Mouse (Mus musculus) midbrain, embryonic 11.5 days (tissue): ENCODE measurements at regions not wholly inside any gene's neighbourhood (a gene's known extent, or its start where the extent isn't known, plus 50 kb on each side); places are given as distances from the start of the nearest gene placed in this dataset.
A peak's percentile ranks its signal among the peaks of the same experiment; 100 is the strongest.
"Not testable (repeated sequence)": the region's sequence is repeated elsewhere in the genome, so short reads cannot be mapped to it uniquely, and the experiment has no call there.

Experiments
- ATAC-seq: fragments of 200-750 bp; cut with Nextera tagmentation; 2 replicates; pipeline ENCODE4 v1.8.0; 2017; ENCODE audit warnings: moderate TSS enrichment, moderate library complexity; ENCODE audit not compliant: low FRiP score
- DNase-seq: peaks from one replicate; pipeline ENCODE4 v3.0.0; 2015; ENCODE audit warnings: low spot score; ENCODE audit errors: missing footprints
- H3K27ac ChIP-seq: fragments of 300-500 bp; sonication (generic); 2 replicates; pipeline ENCODE4 v1.5.1; 2014; ENCODE audit warnings: low read depth, low read length
- H3K27me3 ChIP-seq: fragments of 300-500 bp; sonication (generic); 2 replicates; pipeline ENCODE4 v1.6.1; 2014; ENCODE audit warnings: mild to moderate bottlenecking, low read length, moderate library complexity, mixed read lengths; ENCODE audit not compliant: control insufficient read depth, insufficient read depth
- H3K36me3 ChIP-seq: fragments of 300-500 bp; sonication (generic); 2 replicates; pipeline ENCODE4 v1.6.1; 2014; ENCODE audit warnings: mild to moderate bottlenecking, low read length, moderate library complexity, mixed read lengths; ENCODE audit not compliant: control insufficient read depth, insufficient read depth
- H3K4me1 ChIP-seq: fragments of 300-500 bp; sonication (generic); 2 replicates; pipeline ENCODE4 v1.6.1; 2014; ENCODE audit warnings: low read length; ENCODE audit not compliant: control insufficient read depth, insufficient read depth
- H3K4me2 ChIP-seq: fragments of 300-500 bp; sonication (generic); 2 replicates; pipeline ENCODE4 v1.6.1; 2014; ENCODE audit warnings: mild to moderate bottlenecking, moderate library complexity
- H3K4me3 ChIP-seq: fragments of 300-500 bp; sonication (generic); 2 replicates; pipeline ENCODE4 v1.5.1; 2014; ENCODE audit warnings: low read depth, low read length
- H3K9ac ChIP-seq: fragments of 300-500 bp; sonication (generic); 2 replicates; pipeline ENCODE4 v1.6.1; 2014; ENCODE audit warnings: low read length
- H3K9me3 ChIP-seq: fragments of 300-500 bp; sonication (generic); 2 replicates; pipeline ENCODE4 v1.6.1; 2016; ENCODE audit warnings: low read length; ENCODE audit not compliant: control insufficient read depth
- WGBS: fragments of 180-500 bp; shearing (Covaris S2); extraction: QIAGEN DNeasy Blood & Tissue Kit; methylation state at CpG from one replicate; pipeline ENCODE4 v1.1.7; 2014; 5-methylcytosine and 5-hydroxymethylcytosine counted together

DNA sequence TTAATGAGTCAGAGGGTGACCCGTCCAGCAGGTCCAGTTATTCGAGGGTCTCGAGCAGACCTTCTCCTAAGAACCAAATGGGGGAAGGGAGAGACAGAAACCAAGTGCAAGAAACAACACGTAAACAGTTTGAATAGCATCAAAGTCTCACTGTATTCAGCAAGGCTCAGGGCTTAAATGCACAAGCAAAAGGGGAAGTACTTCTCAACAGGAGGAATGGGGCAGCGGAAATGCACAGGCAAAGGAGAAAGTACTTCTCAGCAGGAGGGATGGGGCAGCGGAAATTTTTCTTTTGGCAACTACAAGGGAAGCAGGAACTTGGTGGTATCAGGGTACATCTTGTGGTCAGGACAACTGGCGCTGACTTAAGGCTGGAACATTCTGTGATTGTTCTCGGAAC, 330.6 kb downstream of the 9430069I07Rik start:
- H3K36me3 ChIP-seq, ATAC-seq, H3K4me2 ChIP-seq, H3K4me3 ChIP-seq, H3K9me3 ChIP-seq, H3K27me3 ChIP-seq, H3K4me1 ChIP-seq, H3K9ac ChIP-seq, H3K27ac ChIP-seq, DNase-seq: not testable (repeated sequence)
- 83% methylated on average over 8 of the region's 8 CpGs for WGBS

DNA sequence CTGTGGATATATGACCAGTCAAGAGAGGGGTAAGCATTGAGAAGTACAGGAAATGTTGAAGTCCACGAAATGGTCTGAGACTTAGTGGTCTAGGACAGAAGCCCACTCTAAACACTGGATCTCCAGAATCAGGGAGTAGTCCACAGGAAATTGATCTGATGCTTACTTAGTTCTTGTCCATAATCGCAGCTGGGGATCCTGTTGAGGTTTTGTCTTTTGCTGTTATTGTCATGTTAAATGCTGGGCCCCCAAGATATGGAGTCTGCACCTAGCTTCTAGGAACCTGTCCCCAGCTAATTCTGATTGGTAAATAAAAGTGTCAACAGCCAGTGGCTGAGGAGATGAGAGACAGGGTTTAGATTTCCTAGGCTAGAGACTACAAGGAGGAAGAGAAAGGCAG, 332.3 kb downstream of the 9430069I07Rik start:
- 85% methylated on average over 2 of the region's 2 CpGs for WGBS
- H3K36me3 ChIP-seq = no peaks in the 10 kb centered on the region
- H3K27ac ChIP-seq = no peak overlapping the region
- no peaks in the 10 kb centered on the region for H3K9me3 ChIP-seq
- no peaks in the 10 kb centered on the region for H3K4me1 ChIP-seq
- no peak for DNase-seq
- ATAC-seq = no peak
- no peak overlapping the region for H3K4me3 ChIP-seq
- no peak overlapping the region for H3K9ac ChIP-seq
- H3K27me3 ChIP-seq = no peaks in the 10 kb centered on the region
- H3K4me2 ChIP-seq = no peak overlapping the region

DNA sequence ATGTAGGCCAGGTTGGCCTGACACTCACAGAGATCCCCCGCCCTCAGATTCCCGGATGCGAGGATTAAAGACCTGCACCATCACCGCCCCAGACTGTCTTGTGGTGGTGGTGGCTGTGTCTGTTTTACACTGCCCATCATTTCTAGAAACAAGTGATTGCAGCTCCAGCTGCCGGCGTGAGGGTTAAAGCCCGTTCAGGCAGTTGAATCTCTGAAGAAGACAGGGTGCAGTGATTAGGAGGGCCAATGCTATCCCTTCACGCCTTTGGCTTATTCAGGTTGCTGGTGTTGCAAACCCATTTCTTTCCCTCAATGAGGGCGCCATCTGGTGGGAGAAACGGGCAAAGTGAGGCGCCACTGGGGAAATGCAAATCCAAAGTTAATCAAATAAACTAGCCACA, 335.8 kb downstream of the 9430069I07Rik start:
- peak; percentile 97 for DNase-seq
- no peaks in the 10 kb centered on the region for H3K4me1 ChIP-seq
- H3K27ac ChIP-seq = no peak overlapping the region
- ATAC-seq = peak; percentile 59; the same call in 1 of the 2 replicates
- H3K36me3 ChIP-seq = no peaks in the 10 kb centered on the region
- H3K4me3 ChIP-seq = no peak overlapping the region
- H3K9me3 ChIP-seq = no peaks in the 10 kb centered on the region
- H3K4me2 ChIP-seq = no peak overlapping the region
- H3K9ac ChIP-seq = no peak overlapping the region
- no peaks in the 10 kb centered on the region for H3K27me3 ChIP-seq
- 26% methylated on average over 11 of the region's 11 CpGs for WGBS

DNA sequence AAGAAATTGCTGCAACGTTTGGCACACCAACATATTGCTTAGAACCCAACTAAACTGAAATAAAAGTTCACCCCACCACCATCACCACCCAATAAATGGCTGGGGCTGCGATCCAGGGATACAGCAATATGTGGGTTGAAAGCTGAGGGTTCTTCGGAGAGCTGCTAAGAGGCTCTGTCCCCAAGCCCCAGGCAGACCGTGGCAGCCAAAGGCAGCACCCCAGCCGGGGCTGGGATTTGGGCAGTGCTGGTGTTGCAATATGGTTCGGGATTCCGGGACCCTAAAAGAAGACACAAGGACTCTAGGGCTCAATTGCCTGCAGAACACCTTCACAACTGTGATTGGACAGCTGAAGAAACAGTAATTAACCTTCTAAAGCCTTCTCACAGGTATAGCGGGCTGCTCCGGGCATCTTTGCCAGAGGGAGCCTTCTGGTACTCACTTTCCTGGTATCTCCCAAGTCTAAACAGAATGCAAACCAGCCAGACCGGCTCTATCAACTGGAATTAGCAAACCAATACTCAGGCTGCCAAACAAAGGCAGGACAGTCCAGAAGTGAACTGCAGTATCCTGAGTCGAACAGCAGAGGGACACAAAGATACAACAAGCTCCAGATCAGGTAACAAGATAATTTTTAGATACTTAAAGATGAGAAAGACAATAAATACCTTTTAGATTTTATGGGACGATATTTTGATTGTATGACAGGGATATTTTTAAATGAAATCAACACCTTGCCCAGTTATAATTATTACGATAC, 341.1 kb downstream of the 9430069I07Rik start:
- H3K27me3 ChIP-seq = no peaks in the 10 kb centered on the region
- H3K9me3 ChIP-seq = no peaks in the 10 kb centered on the region
- no peaks in the 10 kb centered on the region for H3K36me3 ChIP-seq
- ATAC-seq (peak; percentile 75; the same call in 1 of the 2 replicates), DNase-seq (peak; percentile 91)
- H3K4me1 ChIP-seq = no peaks in the 10 kb centered on the region
- no peak overlapping the region for H3K27ac ChIP-seq
- no peak overlapping the region for H3K4me3 ChIP-seq
- no peak overlapping the region for H3K4me2 ChIP-seq
- WGBS = 50% methylated on average over 13 of the region's 13 CpGs
- H3K9ac ChIP-seq = no peak overlapping the region

DNA sequence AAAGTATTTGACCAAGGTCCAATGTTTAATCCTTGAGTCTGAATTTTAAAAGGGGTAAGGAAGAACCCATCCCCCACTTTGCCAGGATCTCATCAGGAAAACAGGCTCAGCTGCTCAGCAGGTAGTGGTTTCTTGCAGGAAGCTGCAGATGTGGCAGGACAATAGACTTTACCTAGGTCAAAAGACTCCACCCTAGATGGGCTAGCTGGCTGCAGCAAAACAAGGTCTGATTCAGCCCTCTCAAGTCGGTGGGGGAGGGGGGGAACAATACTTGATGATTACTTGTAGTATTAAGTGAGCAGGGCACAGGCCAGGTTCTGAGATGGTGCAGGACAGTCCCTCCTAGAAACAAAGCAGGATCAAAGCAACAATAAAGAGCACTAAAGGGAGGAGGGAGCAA, 349.1 kb downstream of the 9430069I07Rik start:
- Histone ChIP-seq H3K27me3 (no peaks in the 10 kb centered on the region), H3K4me3 (no peak overlapping the region), H3K9me3 (no peaks in the 10 kb centered on the region), H3K4me1 (no peaks in the 10 kb centered on the region), H3K27ac (no peak overlapping the region), H3K4me2 (no peak overlapping the region), H3K9ac (no peak overlapping the region), H3K36me3 (no peaks in the 10 kb centered on the region)
- no peak for ATAC-seq
- DNase-seq = no peak
- WGBS = 59% methylated on average over 1 of the region's 1 CpGs

DNA sequence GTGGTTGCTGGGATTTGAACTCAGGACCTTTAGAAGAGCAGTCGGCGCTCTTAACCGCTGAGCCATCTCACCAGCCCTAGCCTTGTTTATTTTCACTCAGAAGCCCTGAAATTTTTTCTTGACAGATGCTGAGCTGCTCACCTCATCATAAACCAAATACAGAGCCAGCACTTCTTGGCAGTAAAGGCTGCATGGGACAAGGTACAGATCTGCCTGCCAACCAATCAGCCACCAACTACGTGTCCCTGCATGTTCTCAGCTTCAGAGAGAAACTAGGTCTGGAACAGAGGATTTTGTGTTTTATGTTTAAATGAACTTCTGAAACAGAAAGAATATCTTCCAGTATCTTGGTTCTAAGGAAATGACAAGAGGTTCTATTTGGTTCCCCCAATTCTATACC, 365.3 kb downstream of the 9430069I07Rik start:
- H3K27me3 ChIP-seq = no peaks in the 10 kb centered on the region
- WGBS = 86% methylated on average over 4 of the region's 4 CpGs
- H3K36me3 ChIP-seq = no peaks in the 10 kb centered on the region
- no peak overlapping the region for H3K27ac ChIP-seq
- no peaks in the 10 kb centered on the region for H3K4me1 ChIP-seq
- no peak overlapping the region for H3K4me3 ChIP-seq
- no peak overlapping the region for H3K4me2 ChIP-seq
- DNase-seq = no peak
- no peaks in the 10 kb centered on the region for H3K9me3 ChIP-seq
- no peak for ATAC-seq
- no peak overlapping the region for H3K9ac ChIP-seq

DNA sequence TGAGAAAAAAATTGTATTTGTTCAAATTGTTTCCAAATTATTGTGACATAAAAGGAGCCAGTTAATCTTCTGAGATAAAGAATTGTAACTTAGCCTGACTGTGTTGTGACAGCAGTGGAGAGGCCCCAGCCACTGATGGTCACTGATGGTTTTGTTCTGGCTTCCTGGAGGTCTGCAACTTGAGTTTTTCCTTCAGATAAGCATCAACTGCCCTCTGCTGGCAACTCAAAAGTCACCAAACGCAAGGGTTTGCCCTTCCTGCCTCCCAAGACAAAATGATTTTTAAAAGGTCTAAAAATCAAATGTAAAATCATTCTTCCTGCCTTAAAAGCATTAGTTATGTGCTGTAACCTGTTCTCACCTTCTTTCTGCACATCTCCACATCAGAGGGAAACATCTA, 382.6 kb downstream of the 9430069I07Rik start:
- no peak overlapping the region for H3K27ac ChIP-seq
- DNase-seq (no peak), ATAC-seq (no peak)
- no peaks in the 10 kb centered on the region for H3K36me3 ChIP-seq
- 37% methylated on average over 1 of the region's 1 CpGs for WGBS
- no peak overlapping the region for H3K4me3 ChIP-seq
- H3K4me2 ChIP-seq = no peak overlapping the region
- H3K27me3 ChIP-seq = no peaks in the 10 kb centered on the region
- no peak overlapping the region for H3K9ac ChIP-seq
- H3K9me3 ChIP-seq = no peaks in the 10 kb centered on the region
- H3K4me1 ChIP-seq = no peaks in the 10 kb centered on the region

DNA sequence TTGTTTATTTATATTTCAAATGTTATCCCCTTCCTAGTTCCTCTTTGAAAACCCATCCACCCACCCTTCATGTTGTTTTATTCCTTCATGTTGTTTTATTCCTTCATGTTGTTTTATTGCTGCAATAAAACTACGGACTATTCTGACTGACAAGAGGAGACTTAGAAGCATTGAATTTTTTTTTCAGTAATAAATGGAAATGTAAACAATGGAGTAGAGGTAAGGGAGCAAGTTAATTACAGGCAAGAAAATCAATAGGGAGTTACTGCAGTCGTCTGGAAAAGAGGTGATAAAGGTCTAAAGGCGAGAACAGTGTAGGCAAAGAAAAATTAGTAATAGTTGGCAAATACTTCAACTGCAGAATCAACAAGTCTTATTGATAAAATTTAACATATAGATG, 384.2 kb downstream of the 9430069I07Rik start:
- WGBS = 89% methylated on average over 3 of the region's 3 CpGs
- ATAC-seq = no peak
- H3K27me3 ChIP-seq = no peaks in the 10 kb centered on the region
- no peak overlapping the region for H3K27ac ChIP-seq
- no peaks in the 10 kb centered on the region for H3K4me1 ChIP-seq
- no peak for DNase-seq
- no peak overlapping the region for H3K9ac ChIP-seq
- no peak overlapping the region for H3K4me3 ChIP-seq
- no peaks in the 10 kb centered on the region for H3K9me3 ChIP-seq
- H3K36me3 ChIP-seq = no peaks in the 10 kb centered on the region
- H3K4me2 ChIP-seq = no peak overlapping the region

DNA sequence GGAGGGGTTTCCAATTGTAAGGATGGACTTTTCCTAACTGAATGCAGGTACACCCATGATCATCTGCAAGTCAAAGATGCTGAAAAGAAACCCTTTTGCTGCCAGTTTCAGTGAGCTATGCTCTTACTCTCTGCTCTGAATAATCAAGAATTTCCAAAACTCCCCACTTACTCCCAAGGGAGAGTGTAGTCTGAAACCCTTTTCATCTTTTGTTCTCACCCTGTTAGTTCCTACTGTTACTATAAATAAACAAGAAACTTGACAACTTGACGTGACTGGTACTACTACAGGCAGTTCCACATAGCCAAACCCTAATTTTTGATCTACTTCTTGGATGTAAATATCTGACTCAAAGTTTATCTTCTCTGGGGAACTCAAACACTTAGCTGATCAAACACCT, 388.3 kb downstream of the 9430069I07Rik start:
- Histone ChIP-seq H3K4me3 (no peak overlapping the region), H3K27me3 (no peaks in the 10 kb centered on the region)

More for the DNA sequence above, 388.3 kb downstream of the 9430069I07Rik start:
- ATAC-seq = no peak
- Histone ChIP-seq H3K9ac (no peak overlapping the region), H3K27ac (no peak overlapping the region), H3K4me2 (no peak overlapping the region), H3K9me3 (no peaks in the 10 kb centered on the region), H3K4me1 (no peaks in the 10 kb centered on the region), H3K36me3 (no peaks in the 10 kb centered on the region)
- no peak for DNase-seq
- WGBS = 69% methylated on average over 1 of the region's 1 CpGs
